ENCODE assay signal across 8 mouse cellular contexts in genomic region chr7:44606171-44606901, GRCm38 (mm10). TPM values are rescaled to one million over a fixed set of nuclear protein-coding genes. Genes with fewer than 3 reads are reported as not detected.
DNase-seq lines count a peak whose midpoint lies in the region; ATAC-seq lines count a peak whose summit lies in the region.

No protein-coding gene starts in this region.

- H3K27me3 ChIP-seq in hindbrain, embryonic 16.5 days (replicated peaks; ENCODE audit: control insufficient read depth, insufficient read depth, low read length), result peaks cover 27% of the 10 kb centered on the region
- H3K27me3 ChIP-seq in liver, embryonic 11.5 days (replicated peaks; ENCODE audit: control insufficient read depth, insufficient read depth, low read length), result peaks cover 67% of the 10 kb centered on the region

- ATAC-seq in hindbrain, embryonic 16.5 days, result 0 out of 2 replicates have a peak, but pooled peaks have one; percentile 18
- ATAC-seq in liver, embryonic 11.5 days (replicated peaks; ENCODE audit: low FRiP score), result no peak

- no peak overlapping the region for H3K27ac ChIP-seq in hindbrain, embryonic 16.5 days (ENCODE audit: low read depth, low read length)
- H3K27ac ChIP-seq in liver, embryonic 11.5 days (ENCODE audit: low read depth, low read length), result no peak overlapping the region

- H3K4me3 ChIP-seq in hindbrain, embryonic 16.5 days (ENCODE audit: low read length), result peak overlapping the region; percentile 27
- no peak overlapping the region for H3K4me3 ChIP-seq in liver, embryonic 11.5 days (ENCODE audit: low read depth, low read length)

- H3K9ac ChIP-seq in hindbrain, embryonic 16.5 days (ENCODE audit: low read depth, low read length), result peak overlapping the region; percentile 54
- no peak overlapping the region for H3K9ac ChIP-seq in liver, embryonic 11.5 days (ENCODE audit: low read depth, low read length)

- no peaks in the 10 kb centered on the region for H3K36me3 ChIP-seq in hindbrain, embryonic 16.5 days (ENCODE audit: control insufficient read depth, insufficient read depth, low read length)
- no peaks in the 10 kb centered on the region for H3K36me3 ChIP-seq in liver, embryonic 11.5 days (ENCODE audit: control insufficient read depth, insufficient read depth, low read length)

- peak; percentile 34 for DNase-seq in kidney, adult 11 months
- no peak for DNase-seq in kidney, adult 9 months
- DNase-seq in WW6 (ENCODE audit: low read depth, low spot score) (peak; percentile 75), adipocyte (ENCODE audit: low spot score) (no peak)
- peak; percentile 88 for DNase-seq in lung, postnatal 36 days
- DNase-seq in liver, embryonic 11.5 days (ENCODE audit: low spot score), result no peak
- no peak for DNase-seq in spleen, postnatal 14 days (ENCODE audit: low spot score in 2 of 2)

- WGBS in hindbrain, embryonic 16.5 days, result 10% methylated on average over 29 of the region's 29 CpGs
- 10% methylated on average over 29 of the region's 29 CpGs for WGBS in liver, embryonic 11.5 days

- peak overlapping the region; percentile 47 for H3K4me2 ChIP-seq in hindbrain, embryonic 16.5 days (ENCODE audit: low read length)
- H3K4me2 ChIP-seq in liver, embryonic 11.5 days, result no peak overlapping the region

- H3K4me1 ChIP-seq in hindbrain, embryonic 16.5 days (ENCODE audit: control insufficient read depth, insufficient read depth, low read depth, low read length), result no peaks in the 10 kb centered on the region
- H3K4me1 ChIP-seq in liver, embryonic 11.5 days (replicated peaks; ENCODE audit: control insufficient read depth, insufficient read depth, low read length), result no peaks in the 10 kb centered on the region; the same call in 1 of the 2 replicates

- H3K9me3 ChIP-seq in hindbrain, embryonic 16.5 days (ENCODE audit: control insufficient read depth, low read length), result peaks cover 10% of the 10 kb centered on the region
- H3K9me3 ChIP-seq in liver, embryonic 11.5 days (ENCODE audit: control insufficient read depth, low read length), result no peaks in the 10 kb centered on the region

RNA-seq across cellular contexts. Expression of gene Kcnc3, which starts 15.9 kb away (rescaled TPM):
- 6.4 and 8.5 TPM in 2 replicates for polyA plus RNA-seq in hindbrain, embryonic 16.5 days (2015; fragmentation: Nextera tagmentation; extraction: Ambion mirVana)
- polyA plus RNA-seq in liver, embryonic 11.5 days (2014; fragmentation: Nextera tagmentation; extraction: Ambion mirVana), result 0.22 and 0.23 TPM in 2 replicates

RNA-seq across cellular contexts. Expression of gene Napsa, which starts 34.2 kb away (rescaled TPM):
- 1.1 and 1.6 TPM in 2 replicates for polyA plus RNA-seq in hindbrain, embryonic 16.5 days (2015; fragmentation: Nextera tagmentation; extraction: Ambion mirVana)
- polyA plus RNA-seq in liver, embryonic 11.5 days (2014; fragmentation: Nextera tagmentation; extraction: Ambion mirVana), result 1.4 and 2.1 TPM in 2 replicates

RNA-seq across cellular contexts. Expression of gene Nr1h2, which starts 52.6 kb away (rescaled TPM):
- polyA plus RNA-seq in hindbrain, embryonic 16.5 days (2015; fragmentation: Nextera tagmentation; extraction: Ambion mirVana), result 62.0 and 66.1 TPM in 2 replicates
- 65.6 and 69.2 TPM in 2 replicates for polyA plus RNA-seq in liver, embryonic 11.5 days (2014; fragmentation: Nextera tagmentation; extraction: Ambion mirVana)

RNA-seq across cellular contexts. Expression of gene Pold1, which starts 57.7 kb away (rescaled TPM):
- polyA plus RNA-seq in hindbrain, embryonic 16.5 days (2015; fragmentation: Nextera tagmentation; extraction: Ambion mirVana), result 20.5 and 26.3 TPM in 2 replicates
- 119 and 128 TPM in 2 replicates for polyA plus RNA-seq in liver, embryonic 11.5 days (2014; fragmentation: Nextera tagmentation; extraction: Ambion mirVana)

Comparison
In these comparisons a context has a peak if more than half of its experiments do, and no peak if none do; other contexts are left out.
1. DNase-seq: peak in kidney, adult 11 months (single experiment), WW6 (single experiment) and lung, postnatal 36 days (single experiment); none in kidney, adult 9 months (single experiment), liver, embryonic 11.5 days (single experiment), spleen, postnatal 14 days (0 of 2) and adipocyte (single experiment).